Mouse (Mus musculus): ENCODE results near the gene Gapvd1. TPM values are rescaled to one million over a fixed set of nuclear protein-coding genes. Genes with fewer than 3 reads are reported as not detected.
A peak's percentile ranks its signal among the peaks of the same experiment; 100 is the strongest.

Gapvd1 gene
- polyA plus RNA-seq, 1 experiment = 86.3 TPM

DNA sequence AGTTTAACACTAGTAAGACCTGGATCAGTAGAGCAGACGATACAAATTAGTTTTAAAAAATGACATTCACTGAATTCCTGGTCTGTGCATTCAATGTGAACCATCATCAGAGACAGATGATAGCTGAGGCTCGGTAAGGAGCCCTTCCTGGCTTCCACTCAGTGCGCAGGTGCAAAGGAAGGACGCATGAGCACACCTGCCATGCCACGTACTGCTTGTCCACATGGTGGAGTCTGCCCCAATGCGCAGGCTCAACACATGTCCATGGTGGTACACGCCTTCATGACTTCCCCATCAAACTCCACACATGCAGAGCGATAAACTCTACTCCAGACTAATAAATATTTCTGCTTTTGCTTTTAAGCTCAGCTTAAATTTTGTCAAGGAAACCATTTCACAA is 78.0 kb downstream of the Gapvd1 start:
- TF ChIP-seq EP300 (IDR thresholded peaks at IDR 0.05; ENCODE audit: insufficient read depth, low read depth, low read length) (no peak), CTCF (IDR thresholded peaks at IDR 0.05; ENCODE audit: low read depth, low read length) (no peak), POLR2A (IDR thresholded peaks at IDR 0.05; ENCODE audit: insufficient read depth, low read length) (no peak)
- no peak overlapping the region for H3K9ac ChIP-seq (ENCODE audit: low read depth, poor library complexity, severe bottlenecking)
- H3K27me3 ChIP-seq (ENCODE audit: control insufficient read depth, insufficient read depth, low read length, poor library complexity, severe bottlenecking) = no peaks in the 10 kb centered on the region
- H3K36me3 ChIP-seq (ENCODE audit: control insufficient read depth, insufficient read depth, low read length, poor library complexity, severe bottlenecking) = peaks cover 17% of the 10 kb centered on the region
- no peak overlapping the region for H3K27ac ChIP-seq (ENCODE audit: insufficient read depth, low read length)
- no peaks in the 10 kb centered on the region for H3K9me3 ChIP-seq (replicated peaks; ENCODE audit: control insufficient read depth, insufficient read depth, low read length, poor library complexity, severe bottlenecking)
- H3K4me3 ChIP-seq (ENCODE audit: low read depth, low read length) = no peak overlapping the region
- H3K4me1 ChIP-seq (ENCODE audit: control insufficient read depth, insufficient read depth, low read length) = no peaks in the 10 kb centered on the region

DNA sequence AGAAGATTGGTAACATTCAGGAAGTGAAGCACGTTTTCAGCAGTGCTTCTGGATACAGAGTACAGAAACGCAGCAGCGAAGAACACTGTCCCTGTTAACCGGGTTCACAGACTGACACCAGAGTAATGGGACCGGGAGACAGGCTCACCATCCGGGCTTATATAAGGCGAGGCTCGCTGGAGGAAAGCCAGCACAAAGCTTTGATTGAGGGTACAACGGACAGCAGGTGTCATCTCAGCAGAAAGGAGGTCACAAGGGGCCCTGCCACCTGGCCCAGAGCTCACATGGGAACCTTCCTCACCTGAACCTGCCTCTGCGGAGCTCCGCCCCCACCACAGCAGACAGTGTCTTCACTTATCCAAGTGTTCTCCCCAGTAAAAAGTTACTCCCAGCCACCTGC is 81.2 kb downstream of the Gapvd1 start:
- H3K4me3 ChIP-seq (ENCODE audit: low read depth, low read length) = no peak overlapping the region
- peaks cover 9% of the 10 kb centered on the region for H3K4me1 ChIP-seq (ENCODE audit: control insufficient read depth, insufficient read depth, low read length)
- TF ChIP-seq CTCF (IDR thresholded peaks at IDR 0.05; ENCODE audit: low read depth, low read length) (no peak), EP300 (IDR thresholded peaks at IDR 0.05; ENCODE audit: insufficient read depth, low read depth, low read length) (no peak), POLR2A (IDR thresholded peaks at IDR 0.05; ENCODE audit: insufficient read depth, low read length) (no peak)
- no peaks in the 10 kb centered on the region for H3K27me3 ChIP-seq (ENCODE audit: control insufficient read depth, insufficient read depth, low read length, poor library complexity, severe bottlenecking)
- H3K9ac ChIP-seq (ENCODE audit: low read depth, poor library complexity, severe bottlenecking) = no peak overlapping the region
- H3K27ac ChIP-seq (ENCODE audit: insufficient read depth, low read length) = no peak overlapping the region
- H3K9me3 ChIP-seq (replicated peaks; ENCODE audit: control insufficient read depth, insufficient read depth, low read length, poor library complexity, severe bottlenecking) = no peaks in the 10 kb centered on the region
- peaks cover 17% of the 10 kb centered on the region for H3K36me3 ChIP-seq (ENCODE audit: control insufficient read depth, insufficient read depth, low read length, poor library complexity, severe bottlenecking)

DNA sequence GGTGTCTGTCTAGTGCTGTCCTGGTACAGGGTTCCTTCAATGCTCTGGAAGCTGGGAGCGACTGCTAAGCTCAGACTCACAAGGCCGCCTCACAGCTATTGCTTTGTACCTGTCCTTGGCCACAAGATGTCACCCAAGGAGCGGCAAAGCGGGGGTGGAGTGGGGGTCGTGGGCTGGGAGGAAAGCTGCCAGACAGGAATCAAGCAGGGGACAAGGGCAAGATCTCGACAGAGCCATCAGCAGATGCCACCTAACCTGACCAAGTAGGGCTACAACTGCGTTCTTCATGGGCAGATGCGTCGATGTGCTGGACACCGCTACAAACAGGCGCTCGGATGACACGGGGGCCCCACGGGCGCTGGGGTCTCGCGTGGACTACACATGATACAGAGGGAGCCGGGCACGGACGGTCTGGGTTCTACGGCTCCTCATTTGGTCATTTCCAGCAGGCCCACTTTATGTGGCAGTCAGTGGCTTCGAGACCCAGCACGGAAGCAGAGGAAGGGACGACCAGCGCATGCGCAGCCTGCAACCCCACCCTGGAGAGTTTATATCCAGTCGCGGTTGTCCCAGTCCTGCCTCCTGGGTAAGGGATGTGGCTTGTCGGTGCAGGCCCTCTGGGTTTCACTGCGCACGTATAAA is 83.5 kb downstream of the Gapvd1 start:
- Histone ChIP-seq H3K9ac (ENCODE audit: low read depth, poor library complexity, severe bottlenecking) (peak overlapping the region; percentile 25; the same call in 1 of the 2 replicates), H3K4me1 (ENCODE audit: control insufficient read depth, insufficient read depth, low read length) (peaks cover 18% of the 10 kb centered on the region), H3K27me3 (ENCODE audit: control insufficient read depth, insufficient read depth, low read length, poor library complexity, severe bottlenecking) (no peaks in the 10 kb centered on the region), H3K4me3 (ENCODE audit: low read depth, low read length) (peak overlapping the region; percentile 32), H3K27ac (ENCODE audit: insufficient read depth, low read length) (no peak overlapping the region), H3K36me3 (ENCODE audit: control insufficient read depth, insufficient read depth, low read length, poor library complexity, severe bottlenecking) (peaks cover 3% of the 10 kb centered on the region; the same call in 1 of the 2 replicates), H3K9me3 (replicated peaks; ENCODE audit: control insufficient read depth, insufficient read depth, low read length, poor library complexity, severe bottlenecking) (no peaks in the 10 kb centered on the region)
- TF ChIP-seq CTCF (IDR thresholded peaks at IDR 0.05; ENCODE audit: low read depth, low read length) = peak; percentile 64
- no peak for TF ChIP-seq EP300 (IDR thresholded peaks at IDR 0.05; ENCODE audit: insufficient read depth, low read depth, low read length)

DNA sequence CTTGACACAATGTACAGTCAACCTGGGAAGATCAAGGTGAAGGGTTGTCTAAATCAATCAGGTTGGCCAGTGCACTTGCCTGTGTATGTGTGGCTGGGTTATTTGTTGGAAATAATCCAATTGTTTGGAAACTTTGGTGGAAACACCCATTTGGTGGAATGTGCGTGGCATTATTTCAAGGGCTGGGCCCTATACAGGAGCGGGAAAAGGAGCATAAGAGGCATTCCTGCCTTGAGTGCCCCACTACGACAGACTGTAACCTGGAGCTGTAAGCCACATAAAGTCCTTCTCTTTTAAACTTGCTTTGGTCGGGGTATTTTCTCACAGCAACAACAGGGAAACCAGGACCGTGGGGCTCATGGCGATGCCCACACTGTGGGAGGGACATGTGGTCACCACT is 84.6 kb downstream of the Gapvd1 start:
- Histone ChIP-seq H3K4me3 (ENCODE audit: low read depth, low read length) (no peak overlapping the region), H3K9ac (ENCODE audit: low read depth, poor library complexity, severe bottlenecking) (no peak overlapping the region), H3K36me3 (ENCODE audit: control insufficient read depth, insufficient read depth, low read length, poor library complexity, severe bottlenecking) (no peaks in the 10 kb centered on the region), H3K27me3 (ENCODE audit: control insufficient read depth, insufficient read depth, low read length, poor library complexity, severe bottlenecking) (no peaks in the 10 kb centered on the region), H3K27ac (ENCODE audit: insufficient read depth, low read length) (no peak overlapping the region), H3K4me1 (ENCODE audit: control insufficient read depth, insufficient read depth, low read length) (peaks cover 18% of the 10 kb centered on the region), H3K9me3 (replicated peaks; ENCODE audit: control insufficient read depth, insufficient read depth, low read length, poor library complexity, severe bottlenecking) (no peaks in the 10 kb centered on the region)
- no peak for TF ChIP-seq POLR2A (IDR thresholded peaks at IDR 0.05; ENCODE audit: insufficient read depth, low read length)
- TF ChIP-seq CTCF (IDR thresholded peaks at IDR 0.05; ENCODE audit: low read depth, low read length) = no peak
- TF ChIP-seq EP300 (IDR thresholded peaks at IDR 0.05; ENCODE audit: insufficient read depth, low read depth, low read length) = no peak

DNA sequence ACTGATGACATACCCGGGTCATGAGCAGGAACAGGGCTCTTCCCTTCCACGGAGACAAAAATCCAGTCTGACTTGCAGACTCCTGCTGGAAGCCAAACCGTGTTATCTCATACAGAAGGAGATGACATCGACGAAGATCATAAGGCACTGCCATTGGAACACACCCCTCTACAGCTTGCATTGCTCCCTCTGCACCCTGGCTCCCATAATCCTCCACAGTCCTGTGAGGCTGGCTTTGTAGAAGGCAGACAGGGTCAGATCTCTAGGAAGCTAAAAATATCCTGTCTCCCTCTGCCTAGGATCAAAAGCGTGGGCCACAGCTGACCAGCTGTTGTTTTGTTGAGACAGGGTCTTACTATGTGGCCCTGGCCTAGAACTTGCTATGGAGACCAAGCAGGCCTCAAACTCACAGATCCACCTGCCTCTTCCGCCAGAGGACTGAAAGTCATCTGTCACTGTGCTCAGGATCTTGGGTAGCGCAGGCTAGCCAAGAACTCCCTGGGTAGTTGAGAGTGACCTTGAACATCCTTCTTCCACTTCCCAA is 85.8 kb downstream of the Gapvd1 start:
- Histone ChIP-seq H3K36me3 (ENCODE audit: control insufficient read depth, insufficient read depth, low read length, poor library complexity, severe bottlenecking) (no peaks in the 10 kb centered on the region), H3K4me1 (ENCODE audit: control insufficient read depth, insufficient read depth, low read length) (peaks cover 18% of the 10 kb centered on the region), H3K27me3 (ENCODE audit: control insufficient read depth, insufficient read depth, low read length, poor library complexity, severe bottlenecking) (no peaks in the 10 kb centered on the region), H3K27ac (ENCODE audit: insufficient read depth, low read length) (no peak overlapping the region), H3K9ac (ENCODE audit: low read depth, poor library complexity, severe bottlenecking) (no peak overlapping the region), H3K4me3 (ENCODE audit: low read depth, low read length) (no peak overlapping the region), H3K9me3 (replicated peaks; ENCODE audit: control insufficient read depth, insufficient read depth, low read length, poor library complexity, severe bottlenecking) (no peaks in the 10 kb centered on the region)
- no peak for TF ChIP-seq CTCF (IDR thresholded peaks at IDR 0.05; ENCODE audit: low read depth, low read length)
- TF ChIP-seq EP300 (IDR thresholded peaks at IDR 0.05; ENCODE audit: insufficient read depth, low read depth, low read length) = no peak
- TF ChIP-seq POLR2A (IDR thresholded peaks at IDR 0.05; ENCODE audit: insufficient read depth, low read length) = no peak

DNA sequence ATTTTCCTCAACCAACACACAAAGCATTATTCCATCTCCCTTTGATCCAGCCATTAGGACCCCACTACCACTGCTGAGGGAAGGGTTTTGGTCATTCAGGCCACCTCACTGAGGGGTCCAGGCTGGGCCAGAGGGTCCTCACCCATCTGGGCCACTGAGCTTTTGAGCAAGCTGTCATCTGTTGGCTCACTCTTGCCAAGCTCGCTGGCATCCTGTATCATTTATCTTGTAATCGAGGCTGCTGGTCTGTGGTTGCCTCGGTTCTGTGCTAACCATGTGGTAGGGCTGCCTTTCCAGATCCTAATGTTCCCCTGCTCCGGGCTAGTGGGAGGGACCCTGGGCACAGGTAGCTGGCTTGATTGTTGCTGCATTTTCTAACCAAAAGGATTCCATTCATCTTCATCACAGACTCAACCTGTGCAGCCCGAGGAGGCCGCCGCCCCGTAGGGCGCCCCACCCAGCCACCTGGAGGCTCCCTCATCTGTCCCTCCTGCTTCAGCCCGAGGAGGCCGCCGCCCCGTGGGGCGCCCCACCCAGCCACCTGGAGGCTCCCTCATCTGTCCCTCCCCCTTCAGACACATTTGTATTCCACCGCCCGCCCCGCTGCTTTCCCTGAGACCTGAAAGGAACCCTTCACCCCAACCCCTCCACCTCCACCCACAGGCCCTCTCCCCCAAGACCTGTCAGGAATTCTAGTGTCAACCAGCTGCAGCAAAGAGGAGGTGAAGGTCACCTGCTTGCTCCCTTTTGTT is 86.4 kb downstream of the Gapvd1 start:
- no peak for TF ChIP-seq POLR2A (IDR thresholded peaks at IDR 0.05; ENCODE audit: insufficient read depth, low read length)
- TF ChIP-seq EP300 (IDR thresholded peaks at IDR 0.05; ENCODE audit: insufficient read depth, low read depth, low read length) = peak; percentile 66; the same call in 1 of the 2 replicates
- no peak for TF ChIP-seq CTCF (IDR thresholded peaks at IDR 0.05; ENCODE audit: low read depth, low read length)
- Histone ChIP-seq H3K27ac (ENCODE audit: insufficient read depth, low read length) (no peak overlapping the region), H3K4me3 (ENCODE audit: low read depth, low read length) (no peak overlapping the region), H3K36me3 (ENCODE audit: control insufficient read depth, insufficient read depth, low read length, poor library complexity, severe bottlenecking) (no peaks in the 10 kb centered on the region), H3K4me1 (ENCODE audit: control insufficient read depth, insufficient read depth, low read length) (peaks cover 18% of the 10 kb centered on the region), H3K9ac (ENCODE audit: low read depth, poor library complexity, severe bottlenecking) (no peak overlapping the region), H3K27me3 (ENCODE audit: control insufficient read depth, insufficient read depth, low read length, poor library complexity, severe bottlenecking) (no peaks in the 10 kb centered on the region), H3K9me3 (replicated peaks; ENCODE audit: control insufficient read depth, insufficient read depth, low read length, poor library complexity, severe bottlenecking) (no peaks in the 10 kb centered on the region)
